Mouse (Mus musculus): ENCODE results near the gene Atp10a.

Atp10a gene

DNA sequence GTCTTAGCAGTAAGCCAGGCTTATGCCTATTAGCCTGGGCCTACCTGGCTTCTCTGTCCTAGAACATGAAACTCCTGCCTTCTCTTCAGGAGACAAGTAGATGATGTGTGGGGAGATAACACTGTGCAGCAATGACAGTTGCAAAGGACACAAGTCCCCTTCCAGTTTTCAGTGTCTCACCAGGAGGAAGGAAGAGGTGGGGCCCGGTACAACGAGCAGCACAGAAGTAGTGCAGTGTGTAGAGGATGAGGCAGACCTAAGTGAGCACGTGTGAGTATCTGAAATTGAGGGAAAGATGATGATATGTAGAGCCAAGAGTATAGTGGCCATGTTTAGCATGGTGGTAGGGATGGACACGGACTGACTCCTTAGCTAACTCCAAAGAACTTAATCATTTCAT is 86.0 kb downstream of the Atp10a start:
- no peak for DNase-seq

DNA sequence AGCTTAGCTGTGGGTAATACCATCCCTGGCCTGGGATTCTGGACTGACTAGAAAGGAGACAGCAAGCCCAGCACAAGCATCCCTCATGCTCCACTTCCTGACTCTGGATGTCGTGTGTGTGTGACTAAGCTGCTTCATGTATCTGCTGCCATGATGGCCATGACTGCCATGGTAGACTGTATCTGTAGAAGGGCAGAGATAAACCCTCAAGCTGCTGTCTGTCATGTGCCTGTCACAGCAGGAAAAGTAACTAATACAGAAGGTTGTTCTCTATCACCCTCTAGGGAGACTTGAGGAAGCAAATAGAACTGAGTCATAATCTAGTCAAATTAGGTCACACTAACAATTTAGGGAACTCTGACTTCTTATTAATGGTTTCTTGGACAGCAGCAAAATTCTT is 86.7 kb downstream of the Atp10a start:
- no peak for DNase-seq

DNA sequence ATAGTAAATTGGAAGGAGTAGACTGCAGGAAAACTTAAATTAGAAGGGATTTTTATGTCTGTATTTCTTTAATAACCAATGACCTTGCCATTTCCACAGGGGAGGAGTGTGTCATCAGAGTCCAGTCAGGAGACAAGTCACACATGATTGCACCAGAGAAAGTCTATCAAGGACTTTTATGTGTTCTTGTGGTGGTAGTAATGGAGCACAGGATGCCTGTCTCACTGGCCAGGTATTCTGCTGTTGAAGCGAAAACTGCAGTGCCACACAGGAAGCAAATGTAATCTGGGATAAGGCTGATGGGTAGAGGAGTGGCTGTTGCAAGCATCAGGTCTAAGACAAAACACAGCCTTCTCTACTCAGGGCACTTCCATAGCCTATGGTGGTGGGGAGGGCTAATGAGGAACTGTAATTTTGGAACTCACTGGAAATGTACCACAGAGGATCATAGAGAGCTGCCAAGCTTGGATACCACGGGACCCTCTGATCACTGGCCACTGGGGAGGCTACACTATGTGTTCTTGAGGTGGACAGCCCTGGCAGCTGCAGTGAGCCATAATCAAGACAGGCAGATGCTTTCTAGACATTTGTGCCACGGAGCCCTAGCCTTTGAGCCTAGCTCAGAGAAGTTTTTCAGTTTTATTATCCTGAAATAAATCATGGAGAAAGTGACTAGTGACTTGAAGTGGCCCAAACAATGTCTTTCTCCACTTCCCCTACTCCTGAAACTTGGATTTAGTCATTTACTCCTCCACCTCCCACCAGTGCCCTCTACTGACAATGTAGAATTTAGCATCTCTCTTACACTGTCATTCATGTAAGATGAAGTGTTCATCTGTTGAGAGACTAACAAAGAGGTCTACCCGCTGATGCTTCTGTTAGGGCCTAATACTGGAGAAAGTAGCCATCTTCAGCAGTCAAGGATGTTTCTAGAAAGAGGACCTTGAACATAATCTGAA is 87.7 kb downstream of the Atp10a start:
- DNase-seq: peak; percentile 14

DNA sequence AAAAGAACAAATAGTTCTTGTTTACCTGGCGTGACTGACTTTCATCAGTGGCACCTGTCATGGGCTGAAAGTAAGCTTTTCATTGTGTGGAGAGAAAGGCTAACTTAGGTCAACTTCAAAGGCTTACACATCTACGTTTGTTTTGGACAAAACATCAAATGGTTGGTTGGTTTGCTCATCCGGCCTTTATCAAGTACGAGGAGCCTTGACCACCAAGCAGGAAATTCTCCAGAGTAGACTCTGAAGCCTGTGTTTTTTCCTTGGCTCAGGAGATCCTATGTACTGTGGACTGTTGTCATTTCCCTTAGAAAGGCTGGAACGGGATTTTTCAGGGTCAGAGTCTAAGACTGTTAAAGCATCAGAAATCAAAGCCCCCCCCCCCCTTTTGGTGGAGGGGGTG is 90.9 kb downstream of the Atp10a start:
- DNase-seq: no peak

DNA sequence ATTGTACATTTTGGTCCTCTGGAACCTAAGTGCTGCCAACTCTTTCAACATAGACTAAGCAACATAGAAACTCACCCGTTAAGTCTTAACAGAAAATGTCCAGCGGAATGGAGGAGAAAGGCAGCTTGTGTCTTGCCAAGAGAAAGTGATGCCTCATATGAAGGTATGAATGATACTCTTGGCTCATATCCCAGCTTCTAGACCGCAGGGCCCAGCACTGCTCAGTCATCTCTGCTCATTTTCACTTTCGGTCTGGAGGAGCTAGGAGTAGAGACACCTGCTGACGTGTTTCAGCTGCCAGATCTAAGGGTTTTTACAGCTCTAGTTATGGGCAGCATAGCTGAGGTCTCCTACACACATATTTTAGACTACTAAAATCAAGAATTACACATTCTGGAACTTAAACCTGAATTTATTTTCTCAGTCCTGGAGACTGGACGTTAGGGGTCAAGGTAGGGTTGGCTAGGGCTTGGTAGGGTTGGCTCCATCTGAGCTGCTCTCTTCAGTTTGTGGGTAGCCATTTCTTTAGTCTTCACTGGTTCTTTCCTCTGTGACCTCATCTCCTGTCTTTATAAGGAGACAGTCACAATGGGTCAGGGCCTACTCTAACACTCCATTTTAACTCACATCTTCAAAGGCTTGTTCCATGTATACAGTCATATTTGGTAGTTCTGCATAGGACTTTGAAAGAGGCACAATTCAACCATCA is 94.1 kb downstream of the Atp10a start:
- DNase-seq: no peak

DNA sequence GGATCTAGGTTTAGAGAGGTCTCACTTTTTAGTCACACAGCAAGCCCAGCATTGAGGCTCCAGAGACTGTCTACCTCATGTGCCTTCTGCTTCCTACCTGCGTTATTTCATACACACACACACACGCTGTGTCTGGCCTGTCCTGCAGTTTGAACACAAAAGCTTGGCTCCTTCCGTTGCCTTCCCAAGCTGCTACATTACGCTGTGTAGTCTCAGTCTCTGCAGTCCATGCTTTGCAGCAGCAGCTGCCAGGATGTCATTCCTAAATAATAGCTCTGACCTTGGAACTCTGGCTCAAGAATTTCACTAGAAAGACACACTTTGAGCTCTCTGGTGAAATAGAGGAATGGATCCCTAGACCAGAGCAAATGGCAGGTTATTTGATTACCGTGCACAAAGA is 96.1 kb downstream of the Atp10a start:
- no peak for DNase-seq

DNA sequence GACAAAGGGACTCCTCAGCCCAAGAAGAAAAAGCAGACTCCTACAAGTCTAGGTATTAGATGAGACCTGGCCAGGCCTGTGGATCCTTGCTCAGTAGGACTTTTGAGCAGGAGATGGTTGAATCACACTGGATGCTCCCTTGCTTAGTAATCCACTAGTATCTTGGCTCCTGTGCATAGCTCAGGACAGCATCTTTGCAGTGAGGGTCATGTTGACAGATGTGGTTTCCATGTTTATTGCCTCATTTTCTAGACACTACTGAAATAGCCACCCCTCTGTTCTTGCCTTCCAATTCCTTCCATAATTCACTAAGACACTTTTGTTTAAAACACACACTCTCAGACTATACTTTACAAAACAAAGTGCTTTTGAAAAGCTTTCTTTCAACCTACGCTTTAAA is 98.1 kb downstream of the Atp10a start:
- no peak for DNase-seq

DNA sequence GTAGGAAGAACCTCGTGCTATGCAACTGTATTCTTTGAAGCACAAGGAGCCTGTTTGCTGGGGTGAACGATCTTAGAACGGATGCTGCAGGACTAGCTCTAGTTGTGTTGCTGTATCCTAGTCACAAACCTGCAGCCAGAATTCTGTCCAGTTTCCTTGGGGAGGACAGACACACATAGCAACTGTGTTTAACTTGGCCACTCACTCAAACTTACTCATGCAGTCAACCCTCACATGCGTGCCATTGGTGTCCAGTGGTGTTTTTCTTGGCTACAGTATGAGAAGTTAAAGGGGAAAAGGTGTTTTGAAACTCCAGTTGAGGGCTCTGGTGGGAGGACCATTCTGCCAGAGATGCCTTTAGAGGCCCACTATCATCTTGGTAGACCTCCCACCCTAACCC is 98.6 kb downstream of the Atp10a start:
- DNase-seq: no peak

DNA sequence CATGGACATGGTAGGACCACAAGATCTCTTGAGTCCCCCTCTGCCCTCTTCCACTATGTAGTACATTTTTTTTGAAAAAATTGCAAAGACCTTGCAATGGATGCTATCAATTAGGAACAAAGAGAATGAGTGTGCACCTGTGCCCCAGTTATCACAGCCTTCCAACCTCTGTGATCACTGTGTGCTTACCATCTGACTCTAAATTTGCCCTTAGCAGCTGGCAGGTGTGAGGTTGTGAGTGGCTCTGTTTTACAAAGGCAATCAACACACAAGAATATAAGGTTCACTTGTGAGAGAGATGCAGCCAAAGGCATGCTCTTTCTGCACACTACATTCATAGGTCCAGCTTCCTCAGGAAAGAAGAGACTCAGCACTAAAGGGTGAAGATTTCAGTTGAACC is 99.1 kb downstream of the Atp10a start:
- DNase-seq: no peak

DNA sequence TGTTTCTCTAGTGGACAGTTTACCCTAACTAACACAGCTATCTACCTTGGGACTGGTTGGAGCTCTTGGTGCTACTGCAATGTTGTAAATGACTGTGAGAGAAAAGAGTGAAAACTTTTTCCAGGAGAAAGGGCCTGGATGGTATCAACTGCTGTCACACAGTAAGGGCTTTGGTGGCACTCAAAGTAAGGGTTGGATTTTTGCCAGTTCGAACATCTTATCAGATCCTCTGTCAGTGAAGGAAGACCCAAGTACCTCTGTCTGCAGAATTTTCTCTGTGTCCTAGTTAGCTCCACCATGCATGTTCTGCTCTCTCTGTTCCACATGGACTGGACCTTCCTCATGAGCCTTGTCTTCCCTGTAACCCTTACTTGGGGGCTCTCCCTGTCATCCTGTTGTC is 99.9 kb downstream of the Atp10a start:
- DNase-seq: no peak

DNA sequence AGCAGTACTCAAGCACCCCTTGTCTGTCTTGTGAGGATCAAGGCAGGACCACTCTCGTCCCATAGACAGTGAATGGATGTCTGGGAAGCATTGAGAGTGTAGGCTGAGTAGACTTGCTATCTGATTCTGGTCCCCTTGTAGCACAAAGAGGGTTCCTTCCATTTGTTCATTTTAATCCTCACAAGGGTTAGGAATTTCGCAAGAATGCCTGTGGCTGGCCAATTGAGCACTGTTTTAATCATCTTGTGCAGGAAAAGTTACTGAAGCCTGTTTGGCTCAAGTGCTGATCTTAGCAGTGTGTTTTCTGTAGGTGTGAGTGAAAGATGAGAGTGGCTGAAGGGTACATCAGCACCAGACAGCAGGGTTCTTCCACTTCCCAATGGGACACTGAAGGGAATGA is 101.4 kb downstream of the Atp10a start:
- DNase-seq: no peak

DNA sequence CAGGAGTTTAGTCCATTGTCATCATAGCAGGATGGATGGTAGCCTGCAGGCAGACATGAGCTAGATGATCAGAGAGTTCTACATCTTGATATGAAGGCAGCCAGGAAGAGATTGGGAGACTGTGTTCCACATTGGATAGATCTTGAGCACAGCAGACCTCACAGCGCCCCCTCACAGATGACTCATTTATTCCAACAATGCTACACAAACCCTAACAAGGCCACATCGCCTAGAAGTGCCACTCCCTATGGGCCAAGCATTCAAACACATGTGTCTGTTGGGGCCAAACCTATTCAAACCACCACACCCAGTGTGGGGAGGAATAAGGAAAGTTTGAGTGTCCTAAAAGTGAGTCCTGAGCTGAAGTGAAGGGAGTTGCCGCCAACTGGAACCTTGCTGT is 102.4 kb downstream of the Atp10a start:
- no peak for DNase-seq

DNA sequence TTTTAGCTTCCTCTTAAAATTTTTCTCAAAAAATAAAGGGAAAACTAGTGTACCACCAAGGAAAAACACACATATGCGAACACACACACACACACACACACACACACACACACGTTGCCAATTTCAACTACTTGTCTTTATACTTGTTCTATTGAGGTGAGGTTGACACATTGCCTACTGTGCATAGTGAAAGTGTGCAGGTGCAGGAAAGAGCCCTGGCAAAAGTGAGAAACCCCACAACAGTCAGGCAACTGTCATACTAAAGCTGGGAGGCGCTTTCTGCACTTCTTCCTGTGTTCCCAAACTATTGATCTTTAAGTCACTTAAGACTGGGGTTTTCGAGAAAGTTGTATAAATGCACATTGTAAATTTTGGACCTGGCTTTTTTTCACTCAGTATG is 103.3 kb downstream of the Atp10a start:
- DNase-seq: no peak

DNA sequence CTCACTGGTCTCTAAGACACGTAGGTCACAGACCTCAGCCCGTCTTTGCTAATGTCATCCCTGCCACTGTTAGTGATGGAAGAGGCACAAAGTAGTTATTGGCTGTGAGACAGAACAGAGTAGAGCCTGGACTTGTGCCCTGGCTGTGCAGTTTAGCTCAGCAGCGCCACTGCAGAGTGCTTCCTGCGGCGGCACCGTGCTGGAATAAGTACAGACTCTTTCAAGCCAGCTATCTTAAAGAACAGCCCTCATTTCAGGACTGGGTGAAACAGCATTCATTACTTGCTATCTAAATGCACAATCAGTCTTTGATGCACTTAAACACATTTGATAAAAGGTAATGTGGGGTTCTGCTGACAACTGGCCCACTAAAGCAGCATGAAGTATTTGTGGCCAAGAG is 111.3 kb downstream of the Atp10a start:
- peak; percentile 54 for DNase-seq

DNA sequence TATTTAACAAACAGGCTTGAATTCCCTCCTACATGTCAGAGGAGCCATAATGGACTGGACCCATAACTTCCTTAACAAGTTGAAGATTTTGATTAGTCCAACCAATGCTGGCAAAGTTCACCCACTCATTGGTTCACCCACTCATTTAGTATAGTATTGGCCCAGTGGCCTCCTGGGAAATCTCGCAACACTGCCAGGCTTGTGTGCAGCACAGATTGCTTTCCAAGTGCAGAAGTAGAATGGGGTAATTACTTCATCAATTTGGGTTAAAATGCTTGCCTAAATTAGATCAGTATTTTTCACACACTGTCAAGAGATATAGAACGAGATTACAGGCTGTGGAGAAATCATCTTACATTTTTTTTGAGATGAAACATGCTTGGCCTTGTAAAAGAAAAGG is 112.3 kb downstream of the Atp10a start:
- DNase-seq: no peak

DNA sequence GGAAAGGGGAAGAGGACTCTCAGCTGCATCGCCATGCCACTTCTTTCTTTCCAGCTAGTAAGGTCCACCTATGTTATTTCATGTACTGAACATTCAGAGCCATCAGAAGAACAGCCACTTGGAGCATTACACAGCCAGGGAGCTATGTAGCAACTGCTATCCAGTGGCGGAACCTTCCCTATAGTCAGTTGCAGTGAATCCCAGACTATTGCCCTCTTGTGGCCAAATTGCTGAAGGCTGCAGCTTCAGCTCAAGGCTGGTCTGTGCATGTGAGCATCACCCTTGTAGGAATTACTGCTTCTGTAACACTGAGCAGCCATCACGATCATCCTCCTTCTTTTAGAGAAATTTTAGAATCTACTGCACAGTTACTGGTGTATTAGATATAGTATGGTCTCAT is 114.3 kb downstream of the Atp10a start:
- DNase-seq: peak; percentile 28

DNA sequence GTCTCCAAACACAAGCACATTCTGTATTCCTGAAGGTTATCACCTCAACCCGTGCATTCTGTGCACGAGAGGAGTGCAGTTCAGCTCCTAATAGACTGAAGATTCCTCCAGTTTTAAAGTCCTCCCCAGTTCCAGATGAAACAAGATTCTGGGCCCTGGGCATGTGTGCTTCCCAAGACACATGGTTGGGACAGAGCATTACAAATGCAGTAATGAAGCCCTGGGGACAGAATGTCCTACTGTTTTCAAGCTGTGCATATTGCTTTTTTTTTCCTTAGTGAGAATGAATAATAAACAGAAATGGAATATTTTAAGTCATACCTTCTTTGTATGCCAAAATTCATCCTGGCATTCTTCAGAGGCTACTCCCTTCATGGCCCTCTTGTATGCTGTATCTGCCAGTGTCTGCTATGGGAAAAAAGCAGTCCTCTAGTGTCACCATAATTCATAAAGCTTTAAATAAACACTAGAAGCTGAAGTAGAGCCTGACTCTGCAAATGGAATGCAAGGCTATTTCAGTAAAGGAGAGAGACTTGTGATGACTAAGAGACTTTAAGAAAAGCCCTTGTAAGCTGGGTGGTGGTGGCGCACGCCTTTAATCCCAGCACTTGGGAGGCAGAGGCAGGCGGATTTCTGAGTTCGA is 116.2 kb downstream of the Atp10a start:
- DNase-seq: peak; percentile 23

DNA sequence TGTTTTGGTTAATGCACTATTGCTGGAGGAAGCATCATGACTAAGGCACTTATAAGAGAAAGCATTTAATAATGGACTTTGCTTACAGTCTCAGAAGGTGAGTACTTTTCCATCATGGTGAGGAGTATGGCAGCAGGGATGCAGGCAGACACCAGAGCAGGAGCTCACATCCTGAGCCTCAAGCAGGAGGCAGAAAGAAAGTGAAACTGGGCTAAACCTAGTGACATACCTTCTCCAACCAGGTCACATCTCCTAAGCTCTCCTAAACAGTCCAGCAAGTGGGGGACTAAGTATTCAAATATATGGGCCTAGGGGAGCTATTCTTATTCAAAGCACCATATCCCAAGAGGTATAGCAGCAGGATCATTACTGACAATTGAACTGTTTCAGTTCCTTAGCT is 123.2 kb downstream of the Atp10a start:
- no peak for DNase-seq

DNA sequence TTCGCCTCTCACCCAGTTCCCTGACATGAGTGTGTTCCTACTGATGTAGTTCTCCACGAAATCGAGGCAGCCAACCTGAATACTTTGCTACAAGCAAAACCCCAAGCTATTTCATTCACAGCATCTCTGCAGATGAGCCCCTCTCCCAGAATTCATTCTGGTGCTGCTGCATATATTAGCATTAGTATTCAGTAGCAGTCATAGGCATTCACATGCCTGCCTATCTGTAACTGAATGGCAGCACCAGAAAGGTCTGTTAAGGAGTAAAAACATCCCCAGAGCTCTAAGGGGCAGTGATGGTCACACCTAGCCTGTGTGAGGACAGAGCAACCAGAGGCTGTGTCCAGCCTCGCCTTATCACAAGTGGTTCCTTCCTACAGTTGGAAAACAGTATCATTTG is 131.0 kb downstream of the Atp10a start:
- DNase-seq: no peak

DNA sequence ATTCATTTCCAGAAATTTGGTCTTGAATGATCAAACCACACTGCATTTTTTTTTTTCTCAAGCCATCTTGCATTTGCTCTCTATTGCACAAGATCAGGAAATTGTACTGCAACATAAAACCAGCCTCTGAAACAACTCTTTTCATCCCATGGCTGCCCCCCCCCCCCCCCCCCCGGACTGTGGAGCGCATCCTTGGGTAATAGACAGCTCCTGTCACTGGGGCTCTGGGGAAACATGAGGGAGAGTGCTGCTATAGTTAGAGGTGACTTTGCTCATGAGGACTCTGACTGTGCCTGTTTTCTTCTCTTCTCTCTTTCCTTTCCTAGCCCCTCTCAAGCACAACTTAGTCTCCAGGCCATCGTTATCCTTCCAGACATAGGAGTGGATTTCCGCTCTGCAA is 131.6 kb downstream of the Atp10a start:
- DNase-seq: no peak

DNA sequence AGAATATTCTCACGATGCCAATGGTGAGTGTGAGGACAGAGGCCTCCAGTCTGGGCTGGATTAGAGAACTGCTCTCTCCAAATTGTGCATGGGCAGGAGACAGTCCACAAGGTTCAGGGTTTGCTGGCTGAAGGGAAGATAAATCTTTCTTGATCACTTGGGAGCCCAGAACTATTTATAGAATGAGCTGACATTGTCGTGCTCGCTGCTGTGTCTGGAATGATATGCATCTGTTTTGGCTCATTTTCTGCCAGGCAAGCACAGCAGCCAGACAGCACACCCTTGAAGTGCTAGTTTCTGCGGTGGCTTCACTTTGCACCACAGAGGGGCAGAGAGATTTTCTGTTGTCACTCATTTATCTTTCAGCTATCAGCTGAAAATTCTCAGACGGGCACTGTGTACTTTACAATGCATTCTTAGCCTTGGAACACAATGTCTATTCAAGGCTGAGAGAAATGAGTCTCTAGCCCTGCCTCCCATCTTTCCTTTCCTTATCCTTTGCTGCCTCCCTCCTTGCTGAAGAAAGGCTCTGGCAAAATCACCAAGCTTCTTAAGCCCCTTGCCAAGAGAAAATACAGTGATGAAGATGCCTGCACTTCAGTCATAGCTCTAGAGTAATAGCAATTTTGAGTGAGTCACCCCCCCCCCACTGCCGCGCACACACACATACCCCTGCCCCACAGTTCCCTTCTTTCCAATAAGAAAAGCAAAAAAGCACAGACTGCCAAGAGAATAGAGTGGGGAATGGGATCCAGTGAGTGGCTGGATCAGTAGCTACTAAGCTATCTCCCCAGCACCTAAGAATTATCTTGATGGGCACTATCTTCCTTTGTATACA is 132.7 kb downstream of the Atp10a start:
- peak; percentile 23 for DNase-seq

DNA sequence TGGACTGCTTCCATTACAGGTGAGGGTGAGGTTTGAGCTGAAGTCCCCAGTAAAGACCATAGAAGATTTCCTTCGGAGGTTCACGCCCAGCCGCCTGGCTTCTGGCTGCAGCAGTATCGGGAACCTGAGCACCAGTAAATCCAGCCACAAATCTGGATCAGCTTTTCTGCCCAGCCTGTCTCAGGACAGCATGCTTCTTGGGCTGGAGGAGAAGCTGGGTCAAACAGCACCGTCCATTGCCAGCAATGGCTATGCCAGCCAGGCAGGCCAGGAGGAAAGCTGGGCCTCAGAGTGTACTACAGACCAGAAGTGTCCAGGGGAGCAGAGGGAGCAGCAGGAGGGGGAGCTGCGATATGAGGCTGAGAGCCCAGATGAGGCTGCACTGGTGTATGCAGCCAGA is 141.3 kb downstream of the Atp10a start:
- no peak for DNase-seq

DNA sequence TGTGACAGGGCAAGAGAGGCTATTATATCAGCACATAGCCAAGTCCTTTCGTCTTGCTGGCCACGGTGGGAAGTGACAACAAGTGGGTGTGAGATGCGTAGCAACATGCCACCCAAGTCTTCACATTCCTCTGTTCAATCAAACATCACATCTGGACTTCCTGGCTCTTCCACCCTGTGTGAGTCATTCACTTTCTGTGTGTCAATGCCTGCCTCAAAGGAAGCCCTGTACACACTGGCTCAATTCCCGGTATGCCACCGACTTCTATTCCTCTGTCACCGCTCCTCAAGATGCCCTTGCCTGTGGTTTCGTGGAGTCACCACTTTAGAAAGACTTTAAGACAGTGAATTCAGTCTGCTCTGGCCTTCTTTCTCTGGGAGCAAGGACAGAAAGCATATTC is 144.9 kb downstream of the Atp10a start:
- DNase-seq: peak; percentile 13
